Mouse (Mus musculus) stomach, embryonic 14.5 days (tissue): ENCODE data around the gene Copg1. TPM values are rescaled to one million over a fixed set of nuclear protein-coding genes. Genes with fewer than 3 reads are reported as not detected.
"Not testable (repeated sequence)": the region's sequence is repeated elsewhere in the genome, so short reads cannot be mapped to it uniquely, and the experiment has no call there.

Source experiments
- ATAC-seq: fragments of 200-750 bp; cut with Nextera tagmentation; 2 replicates; pipeline ENCODE4 v1.8.0; 2017; ENCODE audit warnings: low read depth, moderate TSS enrichment; ENCODE audit not compliant: insufficient number of reproducible peaks, insufficient read depth, low FRiP score
- H3K27ac ChIP-seq: fragments of 300-500 bp; sonication (generic); 2 replicates; pipeline ENCODE4 v1.5.1; 2014; ENCODE audit warnings: mild to moderate bottlenecking, low read length, moderate library complexity, mixed read lengths
- H3K27me3 ChIP-seq: fragments of 300-500 bp; sonication (generic); 2 replicates; pipeline ENCODE4 v1.6.1; 2014; ENCODE audit warnings: low read length, control low read depth, mixed read lengths; ENCODE audit not compliant: control insufficient read depth, insufficient read depth
- H3K36me3 ChIP-seq: fragments of 300-500 bp; sonication (generic); 2 replicates; pipeline ENCODE4 v1.6.1; 2014; ENCODE audit warnings: mild to moderate bottlenecking, control low read depth, low read length, moderate library complexity, mixed read lengths; ENCODE audit not compliant: control insufficient read depth, insufficient read depth
- H3K4me1 ChIP-seq: fragments of 300-500 bp; sonication (generic); 2 replicates; pipeline ENCODE4 v1.6.1; 2014; ENCODE audit warnings: low read length, control low read depth, mixed read lengths; ENCODE audit not compliant: control insufficient read depth, insufficient read depth
- H3K4me2 ChIP-seq: fragments of 300-500 bp; sonication (generic); replicated peaks from 2 replicates; pipeline ENCODE4 v1.6.1; 2014; ENCODE audit warnings: low read depth, low read length, control low read depth
- H3K4me3 ChIP-seq: fragments of 300-500 bp; sonication (generic); 2 replicates; pipeline ENCODE4 v1.5.1; 2014; ENCODE audit warnings: low read depth, low read length, control low read depth
- H3K9ac ChIP-seq: fragments of 300-500 bp; sonication (generic); replicated peaks from 2 replicates; pipeline ENCODE4 v1.6.1; 2014; ENCODE audit warnings: low read depth, mild to moderate bottlenecking, control low read depth, low read length, moderate library complexity, mixed read lengths
- H3K9me3 ChIP-seq: fragments of 300-500 bp; sonication (generic); 2 replicates; pipeline ENCODE4 v1.6.1; 2016; ENCODE audit warnings: low read depth, low read length, control low read depth; ENCODE audit not compliant: control insufficient read depth
- WGBS: fragments of 180-500 bp; shearing (Covaris S2); extraction: QIAGEN DNeasy Blood & Tissue Kit; methylation state at CpG from one replicate; pipeline ENCODE4 v1.1.7; 2014; 5-methylcytosine and 5-hydroxymethylcytosine counted together
- polyA plus RNA-seq: library from polyadenylated mRNA; unstranded; fragments of >200 nt; fragmentation: Nextera tagmentation; extraction: Ambion mirVana; gene quantifications from 2 replicates; pipeline ENCODE4 v1.2.1, GENCODE M21; 2014

The Copg1 gene
- polyA plus RNA-seq, 1 experiment from 2014 or later, result 164 TPM

- not testable (repeated sequence) for H3K27ac ChIP-seq, H3K4me1 ChIP-seq, H3K36me3 ChIP-seq, H3K4me3 ChIP-seq, H3K9me3 ChIP-seq, H3K27me3 ChIP-seq, ATAC-seq, H3K9ac ChIP-seq, H3K4me2 ChIP-seq
- WGBS, result 58% methylated on average over 4 of the region's 4 CpGs
Observed at GRCm38 (mm10) chr6:87962457-87962856, 74.8 kb downstream of the Copg1 start.

Other genes with a start within 250 kb of the Copg1 start
- gene Aplf, start 215.6 kb upstream of the Copg1 start, polyA plus RNA-seq, result 14.9 and 18.1 TPM in 2 replicates
- 2.2 TPM in 2 replicates for gene Efcc1, start 156.9 kb upstream of the Copg1 start, polyA plus RNA-seq
- 0.68 and 0.80 TPM in 2 replicates for gene Gp9, start 109.7 kb upstream of the Copg1 start, polyA plus RNA-seq
- 10.9 and 14.9 TPM in 2 replicates for gene Rab43, start 75.7 kb upstream of the Copg1 start, polyA plus RNA-seq
- 2.8 and 3.5 TPM in 2 replicates for gene Gm45140, start 52.0 kb upstream of the Copg1 start, polyA plus RNA-seq
- 38.1 and 52.8 TPM in 2 replicates for gene Isy1, start 49.0 kb upstream of the Copg1 start, polyA plus RNA-seq
- 1,146 and 1,207 TPM in 2 replicates for gene Cnbp, start 36.7 kb upstream of the Copg1 start, polyA plus RNA-seq
- gene Hmces, start 26.1 kb downstream of the Copg1 start, polyA plus RNA-seq, result 43.9 and 52.1 TPM in 2 replicates
- gene H1fx, start 93.8 kb downstream of the Copg1 start, polyA plus RNA-seq, result 19.6 and 20.1 TPM in 2 replicates
- 246 and 251 TPM in 2 replicates for gene Rab7, start 157.5 kb downstream of the Copg1 start, polyA plus RNA-seq
- gene Rpn1, start 196.7 kb downstream of the Copg1 start, polyA plus RNA-seq, result 373 and 402 TPM in 2 replicates